Mouse (Mus musculus): ENCODE results near the gene Kpnb1.

DNA sequence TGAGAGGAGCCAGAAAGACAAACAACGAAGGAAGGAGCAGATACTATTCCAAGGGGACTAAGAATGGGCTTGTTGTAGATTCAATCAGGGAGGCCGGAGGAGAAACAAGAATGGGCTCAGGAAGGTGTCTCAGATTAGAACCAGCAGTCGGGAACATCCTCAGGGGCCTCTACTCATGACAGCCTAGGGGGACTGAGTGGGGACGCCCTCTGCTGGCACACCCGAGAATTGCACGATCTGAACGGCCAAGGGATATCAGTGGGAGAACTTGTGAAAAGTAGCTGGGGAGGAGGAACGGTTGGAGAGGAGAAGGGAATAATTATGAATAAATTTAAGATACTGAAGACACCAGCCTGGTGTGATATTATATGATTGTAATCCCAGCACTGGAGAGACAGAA, 41.0 kb downstream of the Kpnb1 start:
- TF ChIP-seq CTCF (conservative IDR thresholded peaks at IDR 0.05; ENCODE audit: low read length) (peak; percentile 93), NANOG (IDR thresholded peaks at IDR 0.05; ENCODE audit: borderline replicate concordance, low read length) (no peak)

Data from E14TG2a.4 (cell line).